Mouse (Mus musculus): ENCODE measurements around the gene Crot. TPM values are rescaled to one million over a fixed set of nuclear protein-coding genes. Genes with fewer than 3 reads are reported as not detected.
"Not testable (repeated sequence)": the region's sequence is repeated elsewhere in the genome, so short reads cannot be mapped to it uniquely, and the experiment has no call there.

Gene Crot
- polyA plus RNA-seq, 1 experiment = not detected

DNA sequence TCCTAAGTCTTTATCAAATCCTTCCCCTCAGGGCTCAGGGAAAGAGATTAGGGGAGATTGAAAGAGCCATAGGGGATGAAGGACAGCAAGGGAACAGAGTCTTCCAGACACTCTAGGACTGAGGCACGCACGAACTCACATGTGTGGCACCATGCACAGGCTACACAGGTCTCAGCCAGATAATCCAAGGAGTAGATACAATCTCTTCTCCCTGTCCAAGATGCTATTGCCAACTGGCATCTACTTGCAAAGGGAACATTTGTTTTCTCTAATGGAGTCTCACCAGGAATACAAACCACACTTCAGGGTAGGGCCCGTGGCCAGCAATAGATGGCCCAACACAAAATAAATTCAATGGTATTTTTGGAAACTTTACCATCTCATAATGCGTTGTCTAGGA is 38.3 kb upstream of the Crot start:
- TF ChIP-seq POLR2A (IDR thresholded peaks at IDR 0.05; ENCODE audit: insufficient read depth, low read depth, low read length) (no peak), CTCF (IDR thresholded peaks at IDR 0.05; ENCODE audit: insufficient read depth, low read depth, low read length) (no peak)
- Histone ChIP-seq H3K27ac (ENCODE audit: insufficient read depth, low read depth, low read length) (no peak overlapping the region), H3K4me3 (ENCODE audit: insufficient read depth, low read depth, low read length) (no peak overlapping the region), H3K4me1 (ENCODE audit: control insufficient read depth, insufficient read depth, low read length) (no peaks in the 10 kb centered on the region)
- WGBS = 93% methylated on average over 4 of the region's 4 CpGs

DNA sequence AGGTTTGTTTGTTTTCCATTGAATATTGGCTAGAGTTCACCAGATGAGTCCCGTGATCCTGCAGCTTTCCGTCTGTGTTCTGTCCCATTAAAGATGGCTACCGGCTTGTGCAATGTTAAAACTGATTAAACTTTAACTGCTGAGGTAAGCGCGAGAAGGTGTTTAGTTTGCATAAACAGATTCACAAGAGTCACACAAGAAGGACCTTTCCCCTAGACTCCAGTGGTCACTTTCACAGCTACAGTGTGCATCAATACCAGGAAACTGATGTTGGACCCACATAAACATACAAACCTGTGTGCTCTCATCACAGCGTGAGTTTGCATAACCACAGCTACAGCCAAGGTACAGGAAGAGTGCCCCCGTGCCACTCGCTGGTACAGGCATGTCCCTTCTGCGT is 37.4 kb upstream of the Crot start:
- Histone ChIP-seq H3K27ac (ENCODE audit: insufficient read depth, low read depth, low read length) (no peak overlapping the region), H3K4me1 (ENCODE audit: control insufficient read depth, insufficient read depth, low read length) (no peaks in the 10 kb centered on the region), H3K4me3 (ENCODE audit: insufficient read depth, low read depth, low read length) (no peak overlapping the region)
- TF ChIP-seq CTCF (IDR thresholded peaks at IDR 0.05; ENCODE audit: insufficient read depth, low read depth, low read length) (no peak), POLR2A (IDR thresholded peaks at IDR 0.05; ENCODE audit: insufficient read depth, low read depth, low read length) (no peak)
- WGBS = 90% methylated on average over 9 of the region's 9 CpGs

DNA sequence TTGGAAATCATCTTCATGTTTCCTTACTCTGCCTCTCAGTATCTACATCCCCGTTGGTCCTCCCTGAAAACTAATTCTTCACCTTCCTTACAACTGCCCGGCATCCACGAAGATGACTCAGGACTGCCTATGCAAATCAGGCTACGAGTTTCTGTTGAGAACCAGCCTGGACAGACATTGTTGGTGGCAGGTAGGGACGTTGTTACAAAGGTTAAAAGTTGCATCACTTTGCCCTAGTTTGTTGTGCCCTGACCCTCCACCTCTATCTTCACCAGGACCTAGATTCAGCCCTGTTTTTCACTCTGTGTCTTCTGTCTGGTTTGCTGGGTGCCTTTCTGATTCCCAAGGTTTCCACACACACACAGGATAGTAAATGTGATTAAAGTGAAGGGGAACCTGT is 36.7 kb upstream of the Crot start:
- no peak overlapping the region for H3K27ac ChIP-seq (ENCODE audit: insufficient read depth, low read depth, low read length)
- H3K4me3 ChIP-seq (ENCODE audit: insufficient read depth, low read depth, low read length) = no peak overlapping the region
- TF ChIP-seq CTCF (IDR thresholded peaks at IDR 0.05; ENCODE audit: insufficient read depth, low read depth, low read length) = no peak
- no peak for TF ChIP-seq POLR2A (IDR thresholded peaks at IDR 0.05; ENCODE audit: insufficient read depth, low read depth, low read length)
- H3K4me1 ChIP-seq (ENCODE audit: control insufficient read depth, insufficient read depth, low read length) = no peaks in the 10 kb centered on the region
- 88% methylated on average over 5 of the region's 5 CpGs for WGBS

DNA sequence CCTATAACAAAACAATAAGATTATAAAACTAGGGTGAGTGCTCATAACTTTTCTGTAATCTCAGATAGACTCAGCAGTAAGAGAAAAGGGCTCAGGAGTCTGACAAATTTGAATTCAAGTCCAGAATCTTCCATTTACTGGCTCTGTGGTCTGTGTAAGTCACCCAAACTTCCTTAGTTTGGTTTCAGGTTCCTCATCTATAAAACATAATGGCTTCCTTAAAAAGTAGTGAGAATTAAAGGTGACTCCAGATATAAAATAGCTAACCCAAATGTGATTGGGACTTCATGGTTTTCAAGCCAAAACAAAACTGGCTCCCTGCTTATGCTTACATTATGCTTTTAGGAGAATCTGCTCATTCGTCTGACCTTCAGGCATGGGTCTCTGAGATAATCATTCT is 35.5 kb upstream of the Crot start:
- 98% methylated on average over 1 of the region's 1 CpGs for WGBS
- TF ChIP-seq CTCF (IDR thresholded peaks at IDR 0.05; ENCODE audit: insufficient read depth, low read depth, low read length) (no peak), POLR2A (IDR thresholded peaks at IDR 0.05; ENCODE audit: insufficient read depth, low read depth, low read length) (no peak)
- H3K27ac ChIP-seq (ENCODE audit: insufficient read depth, low read depth, low read length) = no peak overlapping the region
- H3K4me3 ChIP-seq (ENCODE audit: insufficient read depth, low read depth, low read length) = no peak overlapping the region
- no peaks in the 10 kb centered on the region for H3K4me1 ChIP-seq (ENCODE audit: control insufficient read depth, insufficient read depth, low read length)

DNA sequence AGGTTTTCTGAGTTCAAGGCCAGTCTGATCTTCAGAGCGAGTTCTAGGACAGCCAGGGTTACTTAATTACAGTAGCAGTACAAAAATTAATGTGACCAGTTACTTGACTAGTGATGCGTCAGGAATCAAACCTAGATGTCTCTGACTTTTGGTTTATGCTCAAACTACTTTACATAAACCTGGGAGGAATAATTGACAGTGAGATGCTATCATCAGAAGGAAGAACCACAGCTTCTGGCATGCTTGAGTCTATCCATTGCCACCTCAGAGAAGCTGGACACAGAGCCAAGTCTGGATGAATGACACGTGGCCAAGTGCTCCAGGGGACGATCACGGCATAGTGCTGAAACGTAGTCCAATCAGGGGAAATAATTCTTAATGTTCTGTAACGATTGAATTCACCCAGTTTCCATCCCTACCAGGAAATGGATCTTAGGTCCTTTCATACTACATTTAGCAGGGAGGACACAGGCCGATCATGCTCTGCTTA is 35.0 kb upstream of the Crot start:
- TF ChIP-seq POLR2A (IDR thresholded peaks at IDR 0.05; ENCODE audit: insufficient read depth, low read depth, low read length) (no peak), CTCF (IDR thresholded peaks at IDR 0.05; ENCODE audit: insufficient read depth, low read depth, low read length) (no peak)
- no peak overlapping the region for H3K4me3 ChIP-seq (ENCODE audit: insufficient read depth, low read depth, low read length)
- 72% methylated on average over 8 of the region's 8 CpGs for WGBS
- H3K27ac ChIP-seq (ENCODE audit: insufficient read depth, low read depth, low read length) = no peak overlapping the region
- H3K4me1 ChIP-seq (ENCODE audit: control insufficient read depth, insufficient read depth, low read length) = no peaks in the 10 kb centered on the region

DNA sequence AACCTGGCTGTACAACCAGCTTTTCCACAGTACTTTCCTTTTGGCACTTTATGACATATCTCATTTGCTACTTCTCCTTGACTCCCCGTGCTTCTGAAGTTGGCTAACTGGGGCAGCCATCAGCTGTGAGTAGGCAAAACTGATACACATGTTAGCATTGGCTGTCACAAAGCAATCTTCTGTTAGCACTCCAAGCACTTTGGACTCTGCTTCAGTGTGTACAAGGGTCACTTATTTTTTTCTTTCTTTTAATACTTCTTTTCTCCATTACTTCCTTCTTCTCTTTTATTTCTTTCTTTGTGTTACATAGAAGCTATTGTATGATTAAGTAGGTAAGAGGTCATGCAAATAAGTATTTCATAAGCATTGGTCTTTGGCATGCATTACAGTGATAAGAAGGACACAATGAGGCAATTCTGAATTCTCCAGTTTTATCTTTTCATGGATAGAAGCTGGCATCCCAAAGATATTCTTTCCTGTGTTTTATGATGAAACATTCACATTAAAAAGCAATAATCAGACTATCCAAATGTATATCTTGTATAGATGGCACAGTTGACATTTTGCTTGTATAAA is 31.2 kb upstream of the Crot start:
- Histone ChIP-seq H3K4me1 (ENCODE audit: control insufficient read depth, insufficient read depth, low read length) (no peaks in the 10 kb centered on the region), H3K27ac (ENCODE audit: insufficient read depth, low read depth, low read length) (no peak overlapping the region), H3K4me3 (ENCODE audit: insufficient read depth, low read depth, low read length) (no peak overlapping the region)
- no peak for TF ChIP-seq POLR2A (IDR thresholded peaks at IDR 0.05; ENCODE audit: insufficient read depth, low read depth, low read length)
- 29% methylated on average over 1 of the region's 1 CpGs for WGBS

DNA sequence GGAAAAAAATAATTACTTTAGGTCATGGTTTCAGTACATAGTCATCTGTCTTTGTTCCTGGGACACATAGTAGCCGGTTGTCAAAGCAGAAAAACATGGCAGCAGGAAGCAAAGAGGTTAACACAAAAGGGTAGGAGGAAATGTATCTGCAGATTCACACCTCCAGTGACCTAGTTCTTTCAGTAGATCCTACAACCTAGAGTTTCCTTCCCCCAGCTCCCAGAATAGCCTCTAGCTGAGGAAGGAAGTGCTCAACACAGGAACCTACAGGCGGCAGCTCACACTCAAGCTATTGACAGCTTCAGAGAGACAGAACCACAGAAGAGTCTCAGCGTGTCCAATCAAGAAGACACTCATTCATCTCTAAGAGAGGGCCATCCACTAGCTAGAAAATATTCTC is 18.2 kb upstream of the Crot start:
- TF ChIP-seq POLR2A (IDR thresholded peaks at IDR 0.05; ENCODE audit: insufficient read depth, low read depth, low read length) (no peak), CTCF (IDR thresholded peaks at IDR 0.05; ENCODE audit: insufficient read depth, low read depth, low read length) (no peak)
- no peak overlapping the region for H3K4me3 ChIP-seq (ENCODE audit: insufficient read depth, low read depth, low read length)
- H3K4me1 ChIP-seq (ENCODE audit: control insufficient read depth, insufficient read depth, low read length) = no peaks in the 10 kb centered on the region
- no peak overlapping the region for H3K27ac ChIP-seq (ENCODE audit: insufficient read depth, low read depth, low read length)
- 81% methylated on average over 3 of the region's 3 CpGs for WGBS

DNA sequence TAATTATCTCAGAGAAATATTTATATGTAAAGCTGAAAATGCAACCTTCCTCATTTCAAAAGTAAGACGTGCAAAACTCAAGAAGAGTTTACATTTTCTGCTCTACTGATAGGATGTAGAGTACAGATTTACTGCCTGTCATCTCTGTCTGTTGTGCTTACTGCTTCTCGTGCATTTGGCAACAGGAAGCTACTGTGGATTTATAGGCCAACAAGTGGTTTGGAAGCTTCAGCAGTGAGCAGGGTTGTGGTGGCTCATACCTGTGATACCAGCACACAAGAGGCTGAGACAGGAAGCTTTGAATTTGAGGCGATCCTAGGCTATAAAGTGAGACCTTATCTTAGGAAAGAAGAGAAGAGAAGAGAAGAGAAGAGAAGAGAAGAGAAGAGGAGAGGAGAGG is 17.6 kb upstream of the Crot start:
- no peaks in the 10 kb centered on the region for H3K4me1 ChIP-seq (ENCODE audit: control insufficient read depth, insufficient read depth, low read length)
- no peak overlapping the region for H3K4me3 ChIP-seq (ENCODE audit: insufficient read depth, low read depth, low read length)
- WGBS = 85% methylated on average over 3 of the region's 3 CpGs
- TF ChIP-seq POLR2A (IDR thresholded peaks at IDR 0.05; ENCODE audit: insufficient read depth, low read depth, low read length) (no peak), CTCF (IDR thresholded peaks at IDR 0.05; ENCODE audit: insufficient read depth, low read depth, low read length) (no peak)
- no peak overlapping the region for H3K27ac ChIP-seq (ENCODE audit: insufficient read depth, low read depth, low read length)

DNA sequence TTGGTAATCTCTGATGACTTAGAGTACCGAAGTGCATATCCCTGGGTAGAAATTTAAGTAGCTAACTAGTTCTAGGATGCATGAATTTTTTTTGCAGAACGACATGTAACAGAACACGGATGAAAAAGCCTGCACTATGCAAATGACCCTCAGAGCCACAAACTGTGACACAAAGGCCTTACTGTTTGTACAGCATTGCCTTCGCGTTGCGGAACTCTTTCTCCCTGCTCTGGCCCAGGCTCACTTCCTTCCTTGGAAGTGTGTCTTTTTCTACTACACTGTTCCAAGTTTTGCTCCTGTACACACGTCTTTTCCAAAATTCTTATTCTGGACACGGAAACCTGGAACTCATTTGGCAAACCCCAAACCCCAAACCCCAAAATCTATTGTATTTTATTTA is 14.2 kb upstream of the Crot start:
- WGBS = 55% methylated on average over 8 of the region's 8 CpGs
- Histone ChIP-seq H3K27ac (ENCODE audit: insufficient read depth, low read depth, low read length) (no peak overlapping the region), H3K4me1 (ENCODE audit: control insufficient read depth, insufficient read depth, low read length) (no peaks in the 10 kb centered on the region), H3K4me3 (ENCODE audit: insufficient read depth, low read depth, low read length) (no peak overlapping the region)
- TF ChIP-seq POLR2A (IDR thresholded peaks at IDR 0.05; ENCODE audit: insufficient read depth, low read depth, low read length) (no peak), CTCF (IDR thresholded peaks at IDR 0.05; ENCODE audit: insufficient read depth, low read depth, low read length) (no peak)

DNA sequence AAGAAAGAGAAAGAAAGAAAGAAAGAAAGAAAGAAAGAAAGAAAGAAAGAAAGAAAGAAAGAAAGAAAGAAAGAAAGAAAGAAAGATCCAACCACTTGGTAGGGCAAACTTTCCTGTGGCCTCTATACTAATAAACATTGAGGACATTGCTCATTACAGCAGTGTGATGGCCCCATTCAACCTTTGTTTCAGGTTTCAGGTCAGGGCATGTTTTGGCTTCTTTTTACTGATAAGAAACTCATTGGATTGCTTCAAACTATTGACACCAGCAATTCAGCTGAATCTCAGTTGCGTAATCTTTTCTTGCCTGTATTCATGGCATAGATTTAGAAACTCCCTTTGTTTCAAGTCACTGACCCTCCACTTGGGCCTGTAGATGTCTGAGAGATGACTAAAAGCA is 13.0 kb upstream of the Crot start:
- no peaks in the 10 kb centered on the region for H3K4me1 ChIP-seq (ENCODE audit: control insufficient read depth, insufficient read depth, low read length)
- WGBS = 100% methylated on average over 1 of the region's 1 CpGs
- H3K27ac ChIP-seq (ENCODE audit: insufficient read depth, low read depth, low read length) = no peak overlapping the region
- H3K4me3 ChIP-seq (ENCODE audit: insufficient read depth, low read depth, low read length) = no peak overlapping the region
- TF ChIP-seq CTCF (IDR thresholded peaks at IDR 0.05; ENCODE audit: insufficient read depth, low read depth, low read length) (no peak), POLR2A (IDR thresholded peaks at IDR 0.05; ENCODE audit: insufficient read depth, low read depth, low read length) (no peak)

DNA sequence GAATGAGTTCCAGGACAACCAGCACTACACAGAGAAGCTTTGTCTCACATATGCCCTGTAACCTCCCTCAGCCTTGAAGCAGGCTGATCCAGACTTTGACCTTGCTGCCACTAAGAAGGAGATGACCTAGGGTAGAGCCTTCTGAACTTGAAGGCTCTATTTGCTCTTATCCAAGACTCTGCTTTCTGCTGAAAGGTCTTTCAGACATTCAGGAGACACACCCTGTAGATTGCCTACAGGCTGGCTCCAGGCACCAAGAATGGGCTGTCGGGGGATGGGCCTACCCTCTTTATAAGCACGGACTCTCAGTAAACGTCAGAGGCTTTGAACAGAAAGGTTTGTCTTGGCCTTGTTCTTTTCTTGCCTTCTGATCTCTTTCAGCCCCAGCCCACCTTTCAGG is 9.5 kb upstream of the Crot start:
- WGBS = 70% methylated on average over 3 of the region's 3 CpGs
- H3K4me1 ChIP-seq (ENCODE audit: control insufficient read depth, insufficient read depth, low read length); H3K27ac ChIP-seq (ENCODE audit: insufficient read depth, low read depth, low read length); H3K4me3 ChIP-seq (ENCODE audit: insufficient read depth, low read depth, low read length): not testable (repeated sequence)

DNA sequence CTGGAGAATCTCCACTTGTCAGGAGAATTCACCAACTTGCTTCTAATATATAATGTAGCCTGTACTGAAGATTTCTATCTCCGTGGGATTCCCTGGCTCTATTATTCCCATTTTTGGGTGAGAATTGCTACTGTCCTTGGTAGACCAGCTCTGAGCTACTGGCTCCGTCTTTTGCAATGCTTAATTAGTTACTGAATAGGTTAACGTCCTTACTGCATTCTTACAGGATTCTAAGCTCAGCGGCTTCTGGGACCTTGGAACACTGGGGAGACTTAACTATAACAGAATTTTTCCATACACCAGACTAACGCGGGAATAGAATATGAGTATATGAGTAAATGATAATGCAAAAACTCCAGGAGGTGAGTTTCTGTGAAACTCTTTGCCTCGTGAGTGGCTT is 2.9 kb upstream of the Crot start:
- H3K27ac ChIP-seq (ENCODE audit: insufficient read depth, low read depth, low read length); H3K4me1 ChIP-seq (ENCODE audit: control insufficient read depth, insufficient read depth, low read length); H3K4me3 ChIP-seq (ENCODE audit: insufficient read depth, low read depth, low read length): not testable (repeated sequence)
- 62% methylated on average over 7 of the region's 7 CpGs for WGBS
